1 mouse cellular context compared by ENCODE assay signal in genomic region chr7:126501684-126502022, GRCm38 (mm10).
A peak's percentile ranks its signal among the peaks of the same experiment; 100 is the strongest.
TF ChIP-seq lines count a peak whose summit lies in the region.

No protein-coding gene starts in this region.

TF ChIP-seq in MEL, 35 proteins besides CTCF, POLR2A, EP300 and RAD21 (continued from another document):
- TF ChIP-seq MXI1 (IDR thresholded peaks at IDR 0.05; ENCODE audit: low read depth, low read length) (peak; percentile 72), MAX (IDR thresholded peaks at IDR 0.05; ENCODE audit: low read length) (peak; percentile 29; the same call in 1 of the 2 replicates), KAT2A (conservative IDR thresholded peaks at IDR 0.05; ENCODE audit: low read depth, low read length) (no peak)
TF ChIP-seq in MEL: peak in this region for 7.
